Mouse (Mus musculus) right cerebral cortex, postnatal 4 days (tissue): ENCODE measurements around the gene Fxyd6.

Experiments used
- DNase-seq: peaks from one replicate; pipeline ENCODE4 v3.0.0-alpha.2; 2022

The Fxyd6 gene

GRCm38 (mm10) chr9:45370117-45370561 is at the start of gene Fxyd6:
Gene Fxyd6 (plus strand): TSS chr9:45370185.
- DNase-seq: peak; percentile 69

- no peak for DNase-seq
These were observed 48.5 kb upstream of the Fxyd6 start for GRCm38 (mm10) chr9:45321465-45321864.

- no peak for DNase-seq
These were observed 48.0 kb upstream of the Fxyd6 start for GRCm38 (mm10) chr9:45321946-45322430.

- DNase-seq: no peak
These were observed 43.6 kb upstream of the Fxyd6 start for GRCm38 (mm10) chr9:45326390-45326789.

- no peak for DNase-seq
These were observed 41.7 kb upstream of the Fxyd6 start for GRCm38 (mm10) chr9:45328263-45328662.

- DNase-seq: no peak
These were observed 40.4 kb upstream of the Fxyd6 start for GRCm38 (mm10) chr9:45329577-45329976.

- no peak for DNase-seq
These were observed 32.6 kb upstream of the Fxyd6 start for GRCm38 (mm10) chr9:45337406-45337805.

- no peak for DNase-seq
These were observed 26.9 kb upstream of the Fxyd6 start for GRCm38 (mm10) chr9:45343066-45343465.

- no peak for DNase-seq
These were observed 24.5 kb upstream of the Fxyd6 start for GRCm38 (mm10) chr9:45345516-45345915.

GRCm38 (mm10) chr9:45346276-45346675 is 23.7 kb upstream of the Fxyd6 start:
- DNase-seq: no peak

- no peak for DNase-seq
These were observed 21.4 kb upstream of the Fxyd6 start for GRCm38 (mm10) chr9:45348560-45348959.

GRCm38 (mm10) chr9:45349181-45349580 is 20.8 kb upstream of the Fxyd6 start:
- no peak for DNase-seq

GRCm38 (mm10) chr9:45349851-45350250 is 20.1 kb upstream of the Fxyd6 start:
- no peak for DNase-seq

GRCm38 (mm10) chr9:45355192-45355591 is 14.8 kb upstream of the Fxyd6 start:
- no peak for DNase-seq

- DNase-seq: no peak
These were observed 11.6 kb upstream of the Fxyd6 start for GRCm38 (mm10) chr9:45358356-45358755.

- DNase-seq: no peak
These were observed 7.9 kb upstream of the Fxyd6 start for GRCm38 (mm10) chr9:45362051-45362461.

GRCm38 (mm10) chr9:45363639-45364214 is 6.3 kb upstream of the Fxyd6 start:
- no peak for DNase-seq

GRCm38 (mm10) chr9:45367716-45368115 is 2.3 kb upstream of the Fxyd6 start:
- no peak for DNase-seq

- no peak for DNase-seq
These were observed 1.6 kb upstream of the Fxyd6 start for GRCm38 (mm10) chr9:45368341-45368901.

GRCm38 (mm10) chr9:45370616-45371336 is 791 bp downstream of the Fxyd6 start:
- peak; percentile 26 for DNase-seq

GRCm38 (mm10) chr9:45371337-45371707 is 1.3 kb downstream of the Fxyd6 start:
- DNase-seq: no peak

- no peak for DNase-seq
These were observed 3.9 kb downstream of the Fxyd6 start for GRCm38 (mm10) chr9:45373896-45374295.

- no peak for DNase-seq
These were observed 5.1 kb downstream of the Fxyd6 start for GRCm38 (mm10) chr9:45374988-45375502.

GRCm38 (mm10) chr9:45376427-45376826 is 6.4 kb downstream of the Fxyd6 start:
- DNase-seq: no peak
